Mouse (Mus musculus): ENCODE results near the gene Gm19684. TPM values are rescaled to one million over a fixed set of nuclear protein-coding genes. Genes with fewer than 3 reads are reported as not detected.
A peak's percentile ranks its signal among the peaks of the same experiment; 100 is the strongest.
"Not testable (repeated sequence)": the region's sequence is repeated elsewhere in the genome, so short reads cannot be mapped to it uniquely, and the experiment has no call there.

Gm19684 gene
- polyA plus RNA-seq (2015; fragmentation: Nextera tagmentation; extraction: Ambion mirVana) = not detected in 2 replicates

DNA sequence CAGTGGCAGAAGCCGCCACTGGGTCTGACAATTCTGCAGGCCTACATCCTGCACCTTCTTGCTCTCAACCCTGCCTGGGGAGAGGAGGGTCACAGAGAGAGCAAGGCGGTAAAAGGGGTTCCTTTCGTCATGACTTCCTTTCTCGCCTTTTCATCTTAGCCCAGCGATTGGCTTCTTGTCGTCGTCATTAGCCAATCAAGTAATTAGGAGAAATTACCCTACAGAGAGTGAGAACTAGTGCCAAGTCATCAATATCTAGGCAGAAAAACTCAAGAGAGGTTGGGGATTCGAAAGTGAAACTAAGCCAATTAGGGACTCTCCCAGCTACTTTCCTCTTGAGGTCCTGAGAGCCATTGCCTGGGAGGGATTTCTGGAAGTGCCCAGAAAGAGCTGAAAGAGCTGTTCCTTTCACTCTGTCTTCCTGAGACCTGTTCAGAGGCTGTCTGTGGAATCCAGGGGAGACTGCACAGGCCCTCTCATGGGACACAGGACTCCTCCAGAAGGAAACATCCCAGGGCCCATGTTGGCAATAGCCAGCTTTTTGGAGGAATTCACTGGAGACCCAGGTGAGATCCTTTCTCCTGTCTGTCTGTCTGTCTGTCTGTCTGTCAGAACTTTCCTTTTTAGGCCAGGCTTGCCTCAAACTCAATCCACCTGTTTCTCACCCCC lies at the start of gene Gm19684:
Gm19684 (plus strand) TSS at position 327 of the 669 bp plus-strand sequence.
- not testable (repeated sequence) for H3K27ac ChIP-seq

DNA sequence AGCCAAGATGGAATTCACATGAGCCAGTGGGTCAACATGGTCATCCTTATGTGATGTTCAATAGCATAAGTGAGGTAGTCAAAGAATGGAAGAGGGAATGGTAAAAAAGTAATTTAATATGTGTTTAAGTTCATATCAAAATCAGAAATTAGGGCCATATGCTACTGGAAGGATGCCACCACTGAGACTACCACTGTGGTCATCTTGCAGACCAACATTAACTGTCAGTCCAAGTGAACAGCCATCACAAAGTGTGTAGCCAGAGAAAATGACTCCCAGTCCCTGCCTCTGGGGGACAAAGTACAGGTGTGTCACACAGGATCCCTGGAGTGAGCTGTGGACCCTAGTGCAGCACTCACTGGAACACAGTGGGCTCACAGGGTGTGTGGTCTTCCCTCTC lies 39.6 kb upstream of the Gm19684 start:
- H3K4me2 ChIP-seq; H3K36me3 ChIP-seq; H3K4me3 ChIP-seq (replicated peaks); ATAC-seq (ENCODE audit: insufficient read depth, low FRiP score, low read depth); H3K9ac ChIP-seq; H3K9me3 ChIP-seq; H3K27ac ChIP-seq; H3K4me1 ChIP-seq: not testable (repeated sequence)
- H3K27me3 ChIP-seq (replicated peaks) = peaks cover 21% of the 10 kb centered on the region

More for the DNA sequence above, at the start of gene Gm19684:
- not testable (repeated sequence) for H3K36me3 ChIP-seq; H3K9me3 ChIP-seq; H3K27me3 ChIP-seq (replicated peaks); H3K9ac ChIP-seq; H3K4me1 ChIP-seq
- peak; percentile 78 for ATAC-seq (ENCODE audit: insufficient read depth, low FRiP score, low read depth)
- peak within 1 kb of the TSS; percentile 20; the same call in 1 of the 2 replicates for H3K4me3 ChIP-seq (replicated peaks)
- WGBS = 5% methylated on average over 8 of the region's 8 CpGs
- peak within 1 kb of the TSS; percentile 42 for H3K4me2 ChIP-seq

DNA sequence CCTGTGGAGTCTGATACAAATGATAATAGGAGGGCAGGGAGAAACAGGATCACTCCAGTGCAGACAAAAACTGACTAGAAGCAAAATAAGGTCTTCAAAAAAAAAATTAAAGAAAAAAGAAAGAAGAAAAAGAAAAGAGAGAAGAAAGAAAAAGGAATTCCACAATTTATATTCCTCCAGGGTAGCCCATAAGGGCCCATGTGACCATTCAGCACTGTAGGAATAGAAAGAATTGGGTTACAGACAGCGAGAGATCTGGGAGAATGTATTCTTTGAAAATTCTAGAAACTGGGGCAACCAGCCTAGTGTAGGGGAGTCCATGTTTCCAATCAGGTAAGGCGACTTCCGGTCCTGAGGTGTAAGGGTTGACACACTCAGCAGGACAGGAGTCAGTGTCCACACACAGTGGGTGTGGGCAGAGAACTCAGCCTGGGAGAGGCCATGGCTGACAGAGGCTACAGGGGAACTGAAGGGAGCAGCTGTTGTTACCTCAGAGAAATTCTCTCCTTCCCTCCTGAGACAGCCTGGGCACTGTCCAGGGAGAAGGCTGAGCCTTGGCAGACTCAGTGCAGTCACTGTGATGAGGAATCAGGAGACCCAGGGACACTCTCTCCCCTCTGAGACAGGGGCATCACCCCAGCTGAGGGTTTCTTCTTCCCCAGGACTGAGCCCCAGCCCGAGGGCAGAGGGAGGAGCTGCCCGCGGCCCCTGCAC lies 38.8 kb upstream of the Gm19684 start:
- not testable (repeated sequence) for H3K9me3 ChIP-seq; ATAC-seq (ENCODE audit: insufficient read depth, low FRiP score, low read depth); H3K27ac ChIP-seq; H3K36me3 ChIP-seq; H3K9ac ChIP-seq; H3K4me1 ChIP-seq
- Histone ChIP-seq H3K4me3 (replicated peaks) (peak overlapping the region; percentile 52), H3K27me3 (replicated peaks) (peaks cover 21% of the 10 kb centered on the region), H3K4me2 (peak overlapping the region; percentile 99)
- WGBS = 26% methylated on average over 6 of the region's 6 CpGs

DNA sequence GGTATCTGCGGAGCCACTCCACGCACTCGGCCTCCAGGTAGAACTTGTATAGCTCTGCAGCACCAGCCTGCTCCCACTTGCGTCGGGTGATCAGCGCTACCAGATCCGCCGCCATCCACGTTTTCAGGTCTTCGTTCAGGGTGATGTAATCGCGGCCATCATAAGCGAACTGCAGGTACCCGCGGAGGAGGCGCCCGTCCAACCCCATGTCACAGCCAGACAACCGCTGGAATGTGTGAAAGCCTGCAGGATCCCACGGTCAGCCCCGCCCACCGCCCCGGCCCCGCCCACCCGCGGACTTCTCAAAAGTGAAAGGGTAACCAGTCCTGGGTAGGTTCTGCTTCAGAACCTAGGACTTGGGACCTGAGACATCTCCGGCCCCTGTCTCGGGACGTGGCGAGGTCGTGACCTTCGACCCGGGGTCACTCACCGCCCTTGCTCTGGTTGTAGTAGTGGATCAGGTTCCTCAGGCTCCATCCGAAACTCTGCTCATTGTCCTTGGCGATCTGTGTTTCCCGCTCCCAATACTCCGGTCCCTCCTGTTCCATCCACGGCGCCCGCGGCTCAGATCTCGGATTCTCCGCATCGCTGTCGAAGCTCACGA lies 38.1 kb upstream of the Gm19684 start:
- WGBS = under 1% methylated on average over 46 of the region's 46 CpGs

DNA sequence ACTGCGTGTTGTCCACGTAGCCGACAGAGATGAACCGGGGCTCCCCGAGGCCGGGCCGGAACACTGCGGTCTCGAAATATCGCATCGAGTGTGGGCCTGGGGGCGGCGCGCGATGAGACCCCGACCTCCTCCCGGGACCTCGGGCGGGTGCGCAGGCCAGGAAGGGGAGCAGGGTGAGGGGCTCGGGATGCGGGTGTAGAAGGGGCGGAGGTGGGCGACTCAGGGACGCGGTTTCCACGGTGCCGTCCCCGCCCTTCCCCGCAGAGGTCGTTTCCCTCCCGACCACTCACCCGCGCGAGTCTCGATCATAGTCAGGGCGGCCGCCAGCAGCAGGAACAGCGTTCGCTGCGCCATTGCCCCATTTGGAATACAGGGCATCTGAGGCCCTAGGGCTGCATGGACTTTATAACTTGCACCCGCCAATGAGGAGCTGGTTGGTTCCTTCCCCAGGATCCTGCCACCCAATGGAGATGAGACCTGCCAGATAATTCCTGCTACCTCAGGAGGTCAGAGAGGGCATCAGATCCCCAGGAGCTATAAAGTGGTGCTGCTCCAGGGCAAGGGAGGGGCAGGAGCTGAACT lies 37.5 kb upstream of the Gm19684 start:
- no peak overlapping the region for H3K27ac ChIP-seq
- peaks cover 21% of the 10 kb centered on the region for H3K27me3 ChIP-seq (replicated peaks)
- WGBS = under 1% methylated on average over 41 of the region's 42 CpGs
- no peaks in the 10 kb centered on the region for H3K9me3 ChIP-seq
- no peaks in the 10 kb centered on the region for H3K36me3 ChIP-seq
- peaks cover 7% of the 10 kb centered on the region for H3K4me1 ChIP-seq
- no peak for ATAC-seq (ENCODE audit: insufficient read depth, low FRiP score, low read depth)
- H3K4me2 ChIP-seq = peak overlapping the region; percentile 99
- H3K9ac ChIP-seq = no peak overlapping the region
- peak overlapping the region; percentile 52 for H3K4me3 ChIP-seq (replicated peaks)

More for the DNA sequence above, 38.1 kb upstream of the Gm19684 start:
- Histone ChIP-seq H3K4me2 (peak overlapping the region; percentile 99), H3K9me3 (no peaks in the 10 kb centered on the region), H3K36me3 (no peaks in the 10 kb centered on the region), H3K9ac (no peak overlapping the region), H3K27me3 (replicated peaks) (peaks cover 21% of the 10 kb centered on the region), H3K4me1 (peaks cover 7% of the 10 kb centered on the region), H3K4me3 (replicated peaks) (peak overlapping the region; percentile 52), H3K27ac (no peak overlapping the region)
- ATAC-seq (ENCODE audit: insufficient read depth, low FRiP score, low read depth) = no peak

DNA sequence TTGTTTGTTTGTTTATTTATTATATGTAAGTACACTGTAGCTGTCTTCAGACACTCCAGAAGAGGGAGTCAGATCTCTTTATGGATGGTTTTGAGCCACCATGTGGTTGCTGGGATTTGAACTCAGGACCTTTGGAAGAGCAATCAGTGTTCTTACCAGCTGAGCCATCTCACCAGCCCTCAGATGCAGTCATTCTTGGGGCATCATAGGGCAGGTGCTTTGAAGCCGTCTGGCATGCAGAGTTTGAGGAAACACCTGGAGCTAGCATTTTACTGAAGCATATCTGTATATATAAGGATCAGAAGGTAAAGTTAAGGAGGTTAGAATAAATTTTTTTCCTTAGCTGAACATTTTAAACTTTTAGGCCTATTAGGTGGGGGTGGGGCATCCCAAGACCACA lies 35.5 kb upstream of the Gm19684 start:
- H3K4me2 ChIP-seq; ATAC-seq (ENCODE audit: insufficient read depth, low FRiP score, low read depth); H3K4me3 ChIP-seq (replicated peaks); H3K27ac ChIP-seq; H3K9ac ChIP-seq; H3K36me3 ChIP-seq; H3K4me1 ChIP-seq; H3K9me3 ChIP-seq: not testable (repeated sequence)
- peaks cover 21% of the 10 kb centered on the region for H3K27me3 ChIP-seq (replicated peaks)
- WGBS = 46% methylated on average over 1 of the region's 1 CpGs

DNA sequence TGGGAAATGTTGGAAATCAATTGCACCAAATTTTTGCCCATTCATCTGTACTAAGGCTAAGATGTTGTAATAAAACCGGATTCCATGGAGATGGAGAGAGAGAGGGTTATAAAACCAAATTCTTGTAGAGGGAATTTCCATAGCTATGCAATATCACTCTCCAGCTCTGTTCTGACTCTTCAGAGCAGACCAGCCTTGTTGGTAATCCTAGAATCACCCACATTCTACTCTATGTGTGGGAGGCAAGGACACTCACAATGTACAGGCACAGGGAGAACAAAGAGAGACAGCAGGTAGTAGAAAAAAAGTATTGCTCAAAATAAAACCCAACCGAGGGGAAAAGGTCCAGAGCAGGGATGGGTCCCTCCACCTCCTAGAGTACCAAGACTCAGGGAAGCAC lies 29.5 kb upstream of the Gm19684 start:
- not testable (repeated sequence) for H3K27ac ChIP-seq; H3K4me3 ChIP-seq (replicated peaks); H3K36me3 ChIP-seq; H3K4me2 ChIP-seq; H3K9ac ChIP-seq; ATAC-seq (ENCODE audit: insufficient read depth, low FRiP score, low read depth); H3K27me3 ChIP-seq (replicated peaks); H3K4me1 ChIP-seq; H3K9me3 ChIP-seq
- WGBS = no CpG with 5 or more reads among the region's 2 CpGs

DNA sequence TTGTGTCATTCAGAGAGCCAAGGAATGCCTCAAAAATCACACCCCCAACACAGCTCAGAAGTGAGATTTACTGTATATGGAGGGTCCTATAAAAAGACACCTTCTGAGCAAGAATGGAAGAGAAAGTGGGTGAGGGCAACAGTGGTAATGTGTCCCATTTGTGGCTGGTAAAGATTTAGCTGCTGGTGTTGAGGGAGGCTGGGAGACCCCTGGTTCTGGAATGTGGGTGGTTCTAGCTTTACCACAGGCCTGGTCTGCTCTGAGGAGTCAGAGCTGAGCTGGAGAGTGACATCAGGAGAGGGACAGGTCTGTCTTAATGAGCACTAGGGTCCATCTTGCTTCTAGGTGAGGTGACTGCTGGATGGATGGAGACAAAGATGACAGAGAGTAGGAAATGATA lies 29.0 kb upstream of the Gm19684 start:
- not testable (repeated sequence) for H3K4me2 ChIP-seq; H3K4me3 ChIP-seq (replicated peaks); H3K27me3 ChIP-seq (replicated peaks); ATAC-seq (ENCODE audit: insufficient read depth, low FRiP score, low read depth); H3K9me3 ChIP-seq; H3K36me3 ChIP-seq; H3K27ac ChIP-seq; H3K4me1 ChIP-seq; H3K9ac ChIP-seq

DNA sequence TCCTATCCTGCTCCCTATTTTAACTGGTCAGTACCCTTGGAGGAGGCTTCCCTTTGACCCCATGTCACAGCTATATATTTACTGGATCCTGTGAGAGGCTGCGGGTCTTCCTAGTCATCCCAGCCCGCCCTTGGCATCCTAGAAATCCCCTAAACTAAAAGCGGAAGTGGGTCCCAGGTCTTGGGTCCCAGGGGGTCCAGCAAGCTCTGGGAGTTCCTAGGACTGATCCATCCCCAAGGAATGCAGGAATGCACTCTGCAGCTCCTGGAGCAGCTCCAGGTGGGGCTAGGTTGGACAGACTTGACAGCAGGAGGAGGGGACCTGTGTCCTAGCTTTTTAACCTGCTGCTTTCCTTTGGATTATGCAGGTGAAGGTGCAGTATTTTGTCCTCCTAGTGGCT lies 27.5 kb upstream of the Gm19684 start:
- WGBS = 21% methylated on average over 3 of the region's 3 CpGs
- H3K36me3 ChIP-seq = no peaks in the 10 kb centered on the region
- no peak overlapping the region for H3K27ac ChIP-seq
- no peaks in the 10 kb centered on the region; the same call in 1 of the 2 replicates for H3K27me3 ChIP-seq (replicated peaks)
- H3K4me3 ChIP-seq (replicated peaks) = no peak overlapping the region
- no peaks in the 10 kb centered on the region for H3K4me1 ChIP-seq
- no peak overlapping the region for H3K4me2 ChIP-seq
- no peak for ATAC-seq (ENCODE audit: insufficient read depth, low FRiP score, low read depth)
- no peaks in the 10 kb centered on the region for H3K9me3 ChIP-seq
- H3K9ac ChIP-seq = no peak overlapping the region

DNA sequence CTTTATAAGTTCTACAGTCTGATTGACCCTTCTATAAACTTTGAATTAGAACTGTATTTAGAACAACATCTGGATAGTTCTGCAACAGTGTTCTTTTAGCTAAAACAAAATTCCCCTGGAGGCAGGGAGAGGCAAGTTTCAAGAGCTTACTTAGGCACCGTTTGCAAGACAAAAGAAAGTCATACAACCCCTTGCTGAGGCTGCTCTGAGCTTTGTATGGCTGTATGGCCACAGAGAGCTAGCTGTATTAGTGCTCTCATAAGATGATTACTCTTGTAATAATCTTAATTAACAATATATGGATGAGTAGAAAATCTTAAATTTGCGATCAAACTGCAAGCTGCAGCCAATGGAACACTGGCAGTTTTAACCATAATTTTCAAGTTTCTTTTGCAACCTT lies 21.9 kb upstream of the Gm19684 start:
- H3K9me3 ChIP-seq; H3K4me2 ChIP-seq; H3K4me3 ChIP-seq (replicated peaks); H3K36me3 ChIP-seq; ATAC-seq (ENCODE audit: insufficient read depth, low FRiP score, low read depth); H3K9ac ChIP-seq; H3K27me3 ChIP-seq (replicated peaks); H3K27ac ChIP-seq; H3K4me1 ChIP-seq: not testable (repeated sequence)
- WGBS = 67% methylated on average over 2 of the region's 2 CpGs

DNA sequence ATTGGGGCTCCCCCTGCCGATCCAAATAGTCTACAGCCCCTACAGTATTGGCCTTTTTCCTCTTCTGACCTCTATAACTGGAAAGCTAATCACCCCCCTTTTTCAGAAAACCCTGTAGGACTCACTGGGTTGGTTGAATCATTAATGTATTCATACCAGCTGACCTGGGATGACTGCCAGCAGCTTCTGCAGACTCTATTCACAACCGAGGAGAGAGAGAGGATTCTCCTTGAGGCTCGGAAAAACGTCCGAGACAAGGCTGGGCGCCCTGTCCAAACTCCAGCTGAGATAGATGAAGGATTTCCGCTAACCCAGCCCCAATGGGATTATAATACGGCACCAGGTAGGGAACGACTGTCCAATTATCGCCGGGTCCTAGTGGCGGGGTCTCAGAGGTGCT lies 19.4 kb upstream of the Gm19684 start:
- not testable (repeated sequence) for H3K4me2 ChIP-seq; H3K9ac ChIP-seq; H3K9me3 ChIP-seq; H3K36me3 ChIP-seq; H3K4me3 ChIP-seq (replicated peaks); ATAC-seq (ENCODE audit: insufficient read depth, low FRiP score, low read depth); H3K4me1 ChIP-seq; H3K27me3 ChIP-seq (replicated peaks); H3K27ac ChIP-seq
- WGBS = 86% methylated on average over 12 of the region's 12 CpGs

DNA sequence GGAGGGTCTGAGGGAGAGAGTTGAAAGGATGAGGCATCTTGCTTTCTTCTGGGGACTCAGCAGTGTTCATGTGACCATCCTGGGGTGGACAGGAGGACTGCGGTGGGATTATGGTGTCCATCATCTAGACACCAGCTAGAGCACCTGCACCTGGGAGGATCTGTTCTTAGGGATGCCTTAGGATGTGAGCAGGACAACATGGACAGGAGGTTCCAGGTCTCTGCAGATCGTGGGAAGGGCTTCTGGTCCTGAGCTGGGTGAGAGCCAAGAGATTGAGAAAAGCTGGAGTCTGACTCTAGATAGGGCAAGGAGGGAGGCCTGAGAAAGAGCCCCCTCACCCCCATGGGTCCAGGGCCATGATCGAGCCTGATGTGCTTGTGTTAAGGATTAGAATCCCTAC lies 11.3 kb upstream of the Gm19684 start:
- peak overlapping the region; percentile 84; the same call in 1 of the 2 replicates for H3K4me2 ChIP-seq
- H3K4me3 ChIP-seq (replicated peaks); H3K9ac ChIP-seq; H3K36me3 ChIP-seq; ATAC-seq (ENCODE audit: insufficient read depth, low FRiP score, low read depth); H3K27ac ChIP-seq; H3K9me3 ChIP-seq; H3K4me1 ChIP-seq; H3K27me3 ChIP-seq (replicated peaks): not testable (repeated sequence)
- 48% methylated on average over 3 of the region's 3 CpGs for WGBS
